Mouse (Mus musculus): Measurements from ENCODE around the gene Uimc1. TPM values are rescaled to one million over a fixed set of nuclear protein-coding genes. Genes with fewer than 3 reads are reported as not detected.

The Uimc1 gene
- not detected in 2 replicates for polyA plus RNA-seq (2012; ENCODE audit: insufficient read depth, insufficient read length, low replicate concordance, missing spikeins)

DNA sequence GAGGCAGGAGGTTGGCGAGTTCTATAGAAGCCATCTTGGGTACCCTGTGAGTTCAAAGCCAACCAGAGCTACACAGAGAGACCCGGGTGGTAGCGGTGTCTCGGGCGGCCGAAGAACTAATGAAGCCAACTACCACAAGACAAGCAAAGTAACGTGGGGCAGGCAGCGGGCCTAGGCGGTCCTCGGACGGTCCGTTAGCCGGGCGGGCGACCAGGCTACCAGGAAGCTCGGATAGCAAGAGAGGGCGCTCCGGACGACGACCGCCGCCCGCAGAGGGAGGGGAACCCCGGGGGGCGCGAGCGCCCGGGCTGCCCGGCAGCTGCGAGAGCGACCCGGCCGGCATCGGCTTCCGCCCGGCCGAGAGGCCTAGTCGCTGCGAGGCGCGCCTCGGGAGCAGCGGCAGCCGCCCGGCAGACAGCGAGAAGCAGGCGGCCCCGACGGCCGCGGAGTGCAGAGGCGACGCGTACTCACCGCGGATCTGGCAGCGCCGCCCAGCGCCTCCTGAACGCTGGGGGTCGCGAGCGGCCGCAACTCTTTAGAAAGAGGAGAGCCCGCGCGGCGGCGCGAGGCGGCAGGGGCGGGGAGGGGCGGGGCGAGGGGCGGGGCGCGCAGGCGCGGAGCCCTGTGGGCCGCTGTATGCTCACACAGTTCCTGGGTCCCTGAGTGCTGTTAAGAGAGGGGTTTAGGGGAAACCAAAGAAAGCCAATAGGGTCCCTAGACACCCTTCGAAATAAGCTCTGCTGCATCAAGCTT is at the start of gene Uimc1:
Gene Uimc1, minus strand, starts transcription at position 575 of the 753 bp plus-strand sequence.
- peak within 1 kb of the TSS; percentile 63 for H3K4me3 ChIP-seq (ENCODE audit: insufficient read depth, low read depth, low read length)

GRCm38 (mm10) chr13:55140271-55140670 is 40.2 kb upstream of the Uimc1 start:
- no peaks in the 10 kb centered on the region for H3K4me1 ChIP-seq (ENCODE audit: control insufficient read depth, insufficient read depth, low read length)
- WGBS = 65% methylated on average over 2 of the region's 2 CpGs
- no peak for TF ChIP-seq CTCF (IDR thresholded peaks at IDR 0.05; ENCODE audit: insufficient read depth, low read depth, low read length)
- H3K27ac ChIP-seq (ENCODE audit: insufficient read depth, low read depth, low read length) = no peak overlapping the region
- no peak overlapping the region for H3K4me3 ChIP-seq (ENCODE audit: insufficient read depth, low read depth, low read length)

More for the DNA sequence above, at the start of gene Uimc1:
- TF ChIP-seq CTCF (IDR thresholded peaks at IDR 0.05; ENCODE audit: insufficient read depth, low read depth, low read length) = 0 out of 2 replicates have a peak, but pooled peaks have one; percentile 18
- peak; percentile 84 for TF ChIP-seq POLR2A (IDR thresholded peaks at IDR 0.05; ENCODE audit: insufficient read depth, low read depth, low read length)
- peak within 1 kb of the TSS; percentile 27; the same call in 1 of the 2 replicates for H3K27ac ChIP-seq (ENCODE audit: insufficient read depth, low read depth, low read length)
- peaks cover 3% of the 10 kb centered on the region; the same call in 1 of the 2 replicates for H3K4me1 ChIP-seq (ENCODE audit: control insufficient read depth, insufficient read depth, low read length)
- WGBS = under 1% methylated on average over 80 of the region's 81 CpGs

- no peak overlapping the region for H3K27ac ChIP-seq (ENCODE audit: insufficient read depth, low read depth, low read length)
- H3K4me3 ChIP-seq (ENCODE audit: insufficient read depth, low read depth, low read length) = no peak overlapping the region
- 16% methylated on average over 5 of the region's 5 CpGs for WGBS
- no peaks in the 10 kb centered on the region for H3K4me1 ChIP-seq (ENCODE audit: control insufficient read depth, insufficient read depth, low read length)
- TF ChIP-seq CTCF (IDR thresholded peaks at IDR 0.05; ENCODE audit: insufficient read depth, low read depth, low read length) = no peak
- no peak for TF ChIP-seq POLR2A (IDR thresholded peaks at IDR 0.05; ENCODE audit: insufficient read depth, low read depth, low read length)
Measured at GRCm38 (mm10) chr13:55135382-55135781, 35.3 kb upstream of the Uimc1 start.

GRCm38 (mm10) chr13:55133448-55133847 is 33.3 kb upstream of the Uimc1 start, which contains the start of gene Gm17617:
Gm17617 (minus strand) TSS chr13:55133548.
- no peak within 1 kb of the TSS for H3K4me3 ChIP-seq (ENCODE audit: insufficient read depth, low read depth, low read length)
- H3K4me1 ChIP-seq (ENCODE audit: control insufficient read depth, insufficient read depth, low read length) = no peaks in the 10 kb centered on the region
- 99% methylated on average over 2 of the region's 2 CpGs for WGBS
- no peak within 1 kb of the TSS for H3K27ac ChIP-seq (ENCODE audit: insufficient read depth, low read depth, low read length)
- TF ChIP-seq POLR2A (IDR thresholded peaks at IDR 0.05; ENCODE audit: insufficient read depth, low read depth, low read length) (no peak), CTCF (IDR thresholded peaks at IDR 0.05; ENCODE audit: insufficient read depth, low read depth, low read length) (no peak)

DNA sequence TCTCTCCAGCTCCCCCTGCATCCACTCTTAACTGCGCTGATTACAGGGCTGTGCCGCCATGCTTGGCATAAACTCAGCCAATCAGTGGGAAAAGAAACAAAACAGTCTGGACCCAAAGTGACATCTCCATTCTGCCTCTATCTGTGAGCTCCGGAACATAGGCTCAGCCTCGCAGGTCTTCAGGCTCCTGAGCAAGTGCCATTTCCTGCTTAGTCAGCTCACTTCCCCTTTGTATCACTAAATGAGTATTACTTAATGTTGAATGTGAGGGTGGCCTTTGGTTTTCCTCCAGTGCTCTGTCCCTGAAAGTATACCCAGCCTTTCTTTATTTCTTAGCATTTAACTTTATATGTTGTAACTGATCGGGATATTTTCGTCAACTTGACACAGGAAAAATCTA is 24.8 kb upstream of the Uimc1 start:
- 85% methylated on average over 6 of the region's 6 CpGs for WGBS
- TF ChIP-seq POLR2A (IDR thresholded peaks at IDR 0.05; ENCODE audit: insufficient read depth, low read depth, low read length) (no peak), CTCF (IDR thresholded peaks at IDR 0.05; ENCODE audit: insufficient read depth, low read depth, low read length) (no peak)
- H3K4me1 ChIP-seq (ENCODE audit: control insufficient read depth, insufficient read depth, low read length) = no peaks in the 10 kb centered on the region
- no peak overlapping the region for H3K27ac ChIP-seq (ENCODE audit: insufficient read depth, low read depth, low read length)
- no peak overlapping the region for H3K4me3 ChIP-seq (ENCODE audit: insufficient read depth, low read depth, low read length)

GRCm38 (mm10) chr13:55114375-55114774 is 14.3 kb upstream of the Uimc1 start:
- Histone ChIP-seq H3K27ac (ENCODE audit: insufficient read depth, low read depth, low read length) (no peak overlapping the region), H3K4me3 (ENCODE audit: insufficient read depth, low read depth, low read length) (no peak overlapping the region), H3K4me1 (ENCODE audit: control insufficient read depth, insufficient read depth, low read length) (peaks cover 9% of the 10 kb centered on the region)
- 93% methylated on average over 6 of the region's 6 CpGs for WGBS
- TF ChIP-seq CTCF (IDR thresholded peaks at IDR 0.05; ENCODE audit: insufficient read depth, low read depth, low read length) = no peak
- TF ChIP-seq POLR2A (IDR thresholded peaks at IDR 0.05; ENCODE audit: insufficient read depth, low read depth, low read length) = no peak

DNA sequence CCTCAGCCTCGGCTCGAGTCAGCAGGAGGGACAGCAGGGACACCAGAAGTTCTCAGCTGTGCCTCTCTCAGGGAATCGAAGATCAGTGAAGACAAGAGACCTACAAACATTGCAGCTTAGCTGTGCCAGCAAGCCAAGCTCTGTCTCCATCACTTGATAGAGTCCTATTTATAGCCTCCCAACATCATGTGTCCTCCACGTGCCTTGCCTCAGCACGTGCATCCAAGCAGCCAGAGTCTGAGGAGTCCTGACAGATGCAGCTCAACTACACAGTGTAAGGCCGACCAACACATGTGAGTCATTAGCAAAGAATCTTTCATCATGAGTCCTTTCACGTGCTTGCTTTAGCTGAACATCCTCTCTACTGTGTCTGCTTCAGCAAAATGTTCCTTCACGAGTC is 7.6 kb upstream of the Uimc1 start:
- 69% methylated on average over 8 of the region's 8 CpGs for WGBS
- H3K27ac ChIP-seq (ENCODE audit: insufficient read depth, low read depth, low read length) = no peak overlapping the region
- peaks cover 8% of the 10 kb centered on the region for H3K4me1 ChIP-seq (ENCODE audit: control insufficient read depth, insufficient read depth, low read length)
- TF ChIP-seq CTCF (IDR thresholded peaks at IDR 0.05; ENCODE audit: insufficient read depth, low read depth, low read length) = no peak
- TF ChIP-seq POLR2A (IDR thresholded peaks at IDR 0.05; ENCODE audit: insufficient read depth, low read depth, low read length) = no peak
- no peak overlapping the region for H3K4me3 ChIP-seq (ENCODE audit: insufficient read depth, low read depth, low read length)

- 93% methylated on average over 4 of the region's 4 CpGs for WGBS
- TF ChIP-seq POLR2A (IDR thresholded peaks at IDR 0.05; ENCODE audit: insufficient read depth, low read depth, low read length) = no peak
- no peak for TF ChIP-seq CTCF (IDR thresholded peaks at IDR 0.05; ENCODE audit: insufficient read depth, low read depth, low read length)
- no peak overlapping the region for H3K4me3 ChIP-seq (ENCODE audit: insufficient read depth, low read depth, low read length)
- H3K27ac ChIP-seq (ENCODE audit: insufficient read depth, low read depth, low read length) = no peak overlapping the region
- peaks cover 8% of the 10 kb centered on the region for H3K4me1 ChIP-seq (ENCODE audit: control insufficient read depth, insufficient read depth, low read length)
Measured at GRCm38 (mm10) chr13:55107116-55107515, 7.0 kb upstream of the Uimc1 start.

DNA sequence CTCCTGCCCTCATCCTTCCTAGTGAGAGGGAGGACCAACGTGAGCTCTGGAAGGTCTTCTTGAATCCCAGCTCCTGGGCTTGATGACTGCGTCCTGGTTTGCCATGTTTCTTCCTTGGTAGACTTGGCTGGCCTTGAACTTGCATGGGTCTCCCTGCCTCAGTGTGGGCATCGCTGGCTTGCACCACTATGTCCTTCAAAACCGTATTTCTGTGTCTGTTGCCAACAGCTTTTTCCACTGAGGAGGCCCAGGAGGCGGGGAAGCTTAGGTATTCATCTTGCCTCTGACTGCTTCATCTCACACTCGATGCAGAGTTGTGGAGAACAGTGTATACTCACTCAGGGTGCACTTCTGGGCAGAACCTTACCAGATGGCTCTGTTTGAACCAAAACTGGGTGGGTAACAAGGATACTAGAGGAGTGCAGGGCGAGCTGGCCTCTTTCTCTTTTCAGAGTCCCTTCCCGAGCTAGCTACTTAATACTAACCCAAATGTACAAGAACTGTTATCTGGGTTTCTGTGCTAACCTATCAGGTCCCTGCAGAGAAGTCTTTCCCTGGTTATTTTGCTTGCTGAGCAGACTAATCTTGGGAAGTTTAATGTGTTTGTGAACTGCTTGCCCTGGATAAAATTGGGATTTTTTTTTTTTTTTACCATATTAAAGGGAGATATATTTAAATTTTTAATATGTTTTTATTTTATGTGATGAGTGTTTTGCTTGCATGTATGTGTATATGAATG is 6.0 kb upstream of the Uimc1 start:
- H3K27ac ChIP-seq (ENCODE audit: insufficient read depth, low read depth, low read length) = no peak overlapping the region
- TF ChIP-seq POLR2A (IDR thresholded peaks at IDR 0.05; ENCODE audit: insufficient read depth, low read depth, low read length) (no peak), CTCF (IDR thresholded peaks at IDR 0.05; ENCODE audit: insufficient read depth, low read depth, low read length) (no peak)
- WGBS = 12% methylated on average over 8 of the region's 8 CpGs
- peaks cover 8% of the 10 kb centered on the region for H3K4me1 ChIP-seq (ENCODE audit: control insufficient read depth, insufficient read depth, low read length)
- peak overlapping the region; percentile 86 for H3K4me3 ChIP-seq (ENCODE audit: insufficient read depth, low read depth, low read length)
